Mouse (Mus musculus): Measurements from ENCODE around the gene Arhgap9. TPM values are rescaled to one million over a fixed set of nuclear protein-coding genes. Genes with fewer than 3 reads are reported as not detected.

Gene Arhgap9
- total and polyA plus RNA-seq, 3 experiments: 32.4 to 44.7 (median 33.7) TPM

DNA sequence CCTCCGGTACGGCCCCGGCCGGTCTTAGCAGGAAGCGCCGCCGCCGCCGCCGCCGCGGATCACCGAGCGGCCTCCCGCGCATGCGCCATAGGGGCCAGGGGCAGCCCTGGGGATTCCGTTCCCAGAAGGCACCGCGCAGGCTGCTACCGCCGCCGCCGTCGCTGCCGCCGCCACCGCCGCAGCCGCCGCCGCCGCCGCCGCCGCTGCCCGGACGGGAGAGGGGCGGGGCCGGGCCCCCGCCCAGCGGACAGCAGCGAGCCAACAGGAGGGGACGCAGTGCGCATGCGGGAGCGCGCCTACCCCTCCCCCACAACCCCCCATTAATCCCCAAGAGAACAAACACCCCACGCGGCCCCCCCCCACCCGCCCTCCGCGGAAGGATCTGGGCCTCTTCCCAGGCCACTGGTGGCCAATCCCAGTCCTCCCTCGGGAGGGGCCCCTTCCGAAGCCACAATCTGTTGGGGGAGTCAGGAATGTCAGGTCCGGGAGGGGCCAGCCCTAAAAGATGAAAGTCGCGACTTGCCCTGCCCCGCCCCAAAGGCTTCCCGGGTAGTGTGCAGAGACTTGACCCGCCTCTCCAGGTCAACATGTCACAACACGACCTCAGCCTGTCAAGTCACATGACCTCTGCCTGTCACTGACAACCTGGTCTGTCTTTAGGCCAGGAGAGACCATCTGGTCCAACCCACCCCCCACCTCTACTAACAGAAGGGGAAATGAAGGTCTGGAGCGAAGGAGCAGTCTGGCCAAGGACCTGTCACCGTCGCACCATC, 32.8 kb upstream of the Arhgap9 start, which contains the start of gene Mbd6:
Gene Mbd6, minus strand, starts transcription at position 219 of the 773 bp plus-strand sequence.
- Histone ChIP-seq H3K27me3 (replicated peaks) (no peaks in the 10 kb centered on the region), H3K9ac (ENCODE audit: insufficient read depth, low read depth) (peak within 1 kb of the TSS; percentile 63), H3K4me1 (ENCODE audit: control insufficient read depth in 1 of 2, insufficient read depth in 2 of 2) (peaks cover 20 to 42% of the 10 kb centered on the region in 2 experiments), H3K9me3 (replicated peaks; ENCODE audit: low read length) (no peaks in the 10 kb centered on the region), H3K4me3 (replicated peaks in 1 of 3; ENCODE audit: low read depth in 2 of 3, low read length in 2 of 3, poor library complexity in 1 of 3) (peak within 1 kb of the TSS; percentile 74 to 83 (median 75)), H3K36me3 (replicated peaks in 1 of 2; ENCODE audit: control insufficient read depth in 1 of 2, insufficient read depth in 1 of 2, low read length in 1 of 2) (peaks cover 50 to 60% of the 10 kb centered on the region in 2 experiments), H3K79me2 (replicated peaks; ENCODE audit: control insufficient read depth, extremely low read depth, insufficient read depth, poor library complexity, severe bottlenecking) (peaks cover 47% of the 10 kb centered on the region), H3K27ac (ENCODE audit: insufficient read depth, low read depth) (peak within 1 kb of the TSS; percentile 99), H3K4me2 (ENCODE audit: insufficient read depth, low read depth, poor library complexity, severe bottlenecking) (peak within 1 kb of the TSS; percentile 75)
- in situ Hi-C loops (cut with MboI; ENCODE audit: low pct_ligation_motif_present, low pct_unique_long_range_greater_than_20kb, low sequenced_read_pairs): no loop called here
- dilution Hi-C loops (cut with MboI; ENCODE audit: extremely low pct_ligation_motif_present, extremely low pct_unique_long_range_greater_than_20kb, low sequenced_read_pairs): no loop called here
- no peak for TF ChIP-seq JUN (IDR thresholded peaks at IDR 0.05; ENCODE audit: insufficient read depth, low read depth, low read length)
- TF ChIP-seq MXI1 (IDR thresholded peaks at IDR 0.05; ENCODE audit: low read depth, low read length): peak; percentile 67; the same call in 1 of the 2 replicates
- TF ChIP-seq MAFK (IDR thresholded peaks at IDR 0.05; ENCODE audit: insufficient replicate concordance, low read length): no peak
- peak; percentile 83 for TF ChIP-seq ETS1 (conservative IDR thresholded peaks at IDR 0.05; ENCODE audit: low read depth, low read length)
- peak; percentile 77; the same call in 1 of the 2 replicates for TF ChIP-seq TCF12 (IDR thresholded peaks at IDR 0.05; ENCODE audit: low read depth, low read length)
- no peak for TF ChIP-seq GABPA (IDR thresholded peaks at IDR 0.05; ENCODE audit: insufficient replicate concordance, low read depth, low read length)
- TF ChIP-seq JUND (conservative IDR thresholded peaks at IDR 0.05; ENCODE audit: low read depth, low read length): no peak
- no peak; the same call in 1 of the 2 replicates for TF ChIP-seq ZNF384 (IDR thresholded peaks at IDR 0.05; ENCODE audit: low read depth, low read length)
- TF ChIP-seq BHLHE40 (IDR thresholded peaks at IDR 0.05; ENCODE audit: low read depth, low read length): peak; percentile 95
- no peak for TF ChIP-seq ZC3H11A (IDR thresholded peaks at IDR 0.05; ENCODE audit: low read depth, low read length)
- peak; percentile 48; the same call in 1 of the 2 replicates for TF ChIP-seq IRF4 (IDR thresholded peaks at IDR 0.05; ENCODE audit: low read depth, low read length)
- no peak for TF ChIP-seq POLR2AphosphoS2 (IDR thresholded peaks at IDR 0.05; ENCODE audit: low read depth, low read length)
- TF ChIP-seq SMC3 (IDR thresholded peaks at IDR 0.05; ENCODE audit: low read depth, low read length): no peak
- TF ChIP-seq KAT2A (IDR thresholded peaks at IDR 0.05; ENCODE audit: insufficient replicate concordance, low read length): no peak
- TF ChIP-seq PAX5 (IDR thresholded peaks at IDR 0.05; ENCODE audit: low read length): no peak
- no peak for TF ChIP-seq CTCF (conservative IDR thresholded peaks at IDR 0.05 in 1 of 2, IDR thresholded peaks at IDR 0.05 in 1 of 2; ENCODE audit: low read depth in 2 of 2, low read length in 2 of 2)
- TF ChIP-seq USF1 (IDR thresholded peaks at IDR 0.05; ENCODE audit: low read depth, low read length): peak; percentile 90
- no peak for TF ChIP-seq RAD21 (IDR thresholded peaks at IDR 0.05; ENCODE audit: low read depth, low read length)
- no peak for TF ChIP-seq ZKSCAN1 (IDR thresholded peaks at IDR 0.05; ENCODE audit: borderline replicate concordance, low read depth, low read length)
- TF ChIP-seq USF2 (conservative IDR thresholded peaks at IDR 0.05; ENCODE audit: low read depth, low read length): peak; percentile 91
- peak; percentile 81 for TF ChIP-seq CHD2 (IDR thresholded peaks at IDR 0.05; ENCODE audit: low read length)
- peak; percentile 54 for TF ChIP-seq HCFC1 (IDR thresholded peaks at IDR 0.05; ENCODE audit: low read depth, low read length)
- peak; percentile 98 for TF ChIP-seq SIN3A (IDR thresholded peaks at IDR 0.05; ENCODE audit: low read length)
- TF ChIP-seq MYC (IDR thresholded peaks at IDR 0.05; ENCODE audit: low read depth, low read length): peak; percentile 76; the same call in 1 of the 2 replicates
- TF ChIP-seq CHD1 (IDR thresholded peaks at IDR 0.05; ENCODE audit: low read depth, low read length): peak; percentile 98
- no peak for TF ChIP-seq EP300 (IDR thresholded peaks at IDR 0.05; ENCODE audit: low read length)
- TF ChIP-seq ELF1 (IDR thresholded peaks at IDR 0.05; ENCODE audit: low read depth, low read length): peak; percentile 67
- no peak for TF ChIP-seq E2F4 (IDR thresholded peaks at IDR 0.05; ENCODE audit: insufficient replicate concordance, low read depth, low read length)
- TF ChIP-seq TBP (conservative IDR thresholded peaks at IDR 0.05; ENCODE audit: low read depth, low read length): 0 out of 2 replicates have a peak, but pooled peaks have one; percentile 65
- peak; percentile 60; the same call in 1 of the 2 replicates for TF ChIP-seq NELFE (IDR thresholded peaks at IDR 0.05; ENCODE audit: low read depth, low read length)
- TF ChIP-seq MAZ (IDR thresholded peaks at IDR 0.05; ENCODE audit: low read depth, low read length): peak; percentile 96
- TF ChIP-seq ZMIZ1 (IDR thresholded peaks at IDR 0.05; ENCODE audit: low read depth, low read length): 0 out of 2 replicates have a peak, but pooled peaks have one; percentile 20
- TF ChIP-seq MAX (IDR thresholded peaks at IDR 0.05; ENCODE audit: low read length): no peak; the same call in 1 of the 2 replicates
- peak; percentile 84 for TF ChIP-seq NRF1 (IDR thresholded peaks at IDR 0.05; ENCODE audit: low read depth, low read length)
- no peak for TF ChIP-seq UBTF (IDR thresholded peaks at IDR 0.05; ENCODE audit: low read depth, low read length)
- 0 out of 2 replicates have a peak, but pooled peaks have one; percentile 54 for TF ChIP-seq MEF2A (IDR thresholded peaks at IDR 0.05; ENCODE audit: borderline replicate concordance, low read depth, low read length)
- TF ChIP-seq RCOR1 (conservative IDR thresholded peaks at IDR 0.05; ENCODE audit: low read depth, low read length): no peak
- peak; percentile 71; the same call in 1 of the 2 replicates for TF ChIP-seq POLR2A (IDR thresholded peaks at IDR 0.05; ENCODE audit: low read depth, low read length)
- peak; percentile 94 for DNase-seq (ENCODE audit: extremely low read depth)

All from CH12.LX (cell line).